In the genomic region with DNA sequence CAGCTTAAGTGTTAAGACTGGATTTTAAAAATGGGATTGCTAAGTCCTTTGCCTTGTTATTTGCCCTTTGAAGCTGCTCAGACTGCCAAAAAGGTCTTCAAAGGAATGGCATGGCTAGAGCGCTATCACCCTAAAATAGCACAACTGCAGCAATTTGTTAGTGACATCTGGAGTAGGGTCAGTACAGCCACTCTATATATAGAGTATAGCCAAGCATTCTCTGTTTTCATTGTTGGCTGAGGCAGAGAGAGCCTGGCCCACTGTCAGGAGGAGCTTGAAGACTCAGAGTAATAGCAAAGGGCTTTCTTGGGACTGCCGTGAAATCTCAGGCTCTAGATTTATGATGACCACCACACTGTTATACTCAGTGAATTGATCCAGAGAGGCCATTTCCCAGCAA, we compare ENCODE assay signal across 26 mouse cellular contexts.
A peak's percentile ranks its signal among the peaks of the same experiment; 100 is the strongest.
DNase-seq lines count a peak whose midpoint lies in the region; ATAC-seq and TF ChIP-seq lines count a peak whose summit lies in the region.
"Had no signal": no experiment of that assay in that cellular context is flagged by ENCODE, and none has a peak within 500 bp of the region (broad histone marks: within the 10 kb centered on the region; RNA-seq: fewer than 3 reads in every experiment).

No protein-coding gene starts in this region.

- no peaks in the 10 kb centered on the region for H3K27me3 ChIP-seq in heart, embryonic 12.5 days (replicated peaks)
- H3K27me3 ChIP-seq: midbrain, embryonic 12.5 days; neural tube, embryonic 12.5 days had no signal

- WGBS in heart, embryonic 12.5 days, result 56% methylated on average over 2 of the region's 2 CpGs

- no peak for TF ChIP-seq CTCF in gastrocnemius, adult 2 months (IDR thresholded peaks at IDR 0.05)

- no peaks in the 10 kb centered on the region for H3K36me3 ChIP-seq in heart, embryonic 12.5 days
- H3K36me3 ChIP-seq: hindbrain, embryonic 10.5 days; midbrain, embryonic 12.5 days; neural tube, embryonic 12.5 days had no signal

- peaks cover 8% of the 10 kb centered on the region; the same call in 1 of the 2 replicates for H3K4me1 ChIP-seq in heart, embryonic 12.5 days (replicated peaks)
- H3K4me1 ChIP-seq: hindbrain, embryonic 10.5 days; midbrain, embryonic 12.5 days; neural tube, embryonic 12.5 days had no signal

- ATAC-seq in heart, embryonic 12.5 days (ENCODE audit: insufficient number of reproducible peaks, low FRiP score), result peak; percentile 22; the same call in 1 of the 2 replicates
- ATAC-seq: activated CD4-positive, CD25-positive, alpha-beta regulatory T cell, adult 4 months; CD4-positive, CD25-positive, alpha-beta regulatory T cell, adult 4 months; forebrain, embryonic 16.5 days had no signal

- intact Hi-C loops in gastrocnemius, adult 2 months (cut with DNase I), result no loop called here

- H3K9me3 ChIP-seq in heart, embryonic 12.5 days (replicated peaks), result no peaks in the 10 kb centered on the region
- H3K9me3 ChIP-seq: hindbrain, embryonic 10.5 days; midbrain, embryonic 12.5 days; neural tube, embryonic 12.5 days had no signal

- H3K4me3 ChIP-seq in gastrocnemius, adult 2 months, result no peak overlapping the region
- H3K4me3 ChIP-seq in heart, embryonic 12.5 days, result no peak overlapping the region
- H3K4me3 ChIP-seq: hindbrain, embryonic 10.5 days; left cerebral cortex, adult 2 months; midbrain, embryonic 12.5 days; neural tube, embryonic 12.5 days had no signal

- H3K4me2 ChIP-seq in heart, embryonic 12.5 days, result no peak overlapping the region
- H3K4me2 ChIP-seq: midbrain, embryonic 12.5 days; neural tube, embryonic 12.5 days had no signal

- peak; percentile 75 for DNase-seq in gastrocnemius, adult 2 months
- no peak for DNase-seq in gastrocnemius, postnatal 10 days
- DNase-seq in lung, postnatal 36 days, result peak; percentile 2
- DNase-seq in lung, postnatal 4 days, result no peak
- peak; percentile 38 for DNase-seq in skeletal muscle tissue, adult 2 months (ENCODE audit: low read depth, low spot score)
- DNase-seq in layer of hippocampus, adult 18-20 months (ENCODE audit: low spot score in 2 of 2), result no peak
- no peak for DNase-seq in right cerebral cortex, postnatal 36 days (ENCODE audit: low spot score in 2 of 2)
- DNase-seq: adrenal gland, postnatal 25 days; cerebellum, adult 18-20 months; cerebellum, postnatal 25 days; embryo, embryonic 11 days; kidney, adult 18-20 months; kidney, postnatal 14 days; layer of hippocampus, adult 9-11 months; left cerebral cortex, postnatal 4 days; liver; right cerebral cortex, adult 18-20 months; thymus, postnatal 36 days had no signal

- no peak overlapping the region for H3K9ac ChIP-seq in heart, embryonic 12.5 days
- H3K9ac ChIP-seq: midbrain, embryonic 12.5 days; neural tube, embryonic 12.5 days had no signal

- peak overlapping the region; percentile 63 for H3K27ac ChIP-seq in gastrocnemius, adult 2 months
- peak overlapping the region; percentile 48 for H3K27ac ChIP-seq in heart, embryonic 12.5 days (ENCODE audit: poor library complexity, severe bottlenecking)
- H3K27ac ChIP-seq: hindbrain, embryonic 10.5 days; left cerebral cortex, adult 2 months; midbrain, embryonic 12.5 days; neural tube, embryonic 12.5 days had no signal

Comparison
In these comparisons a context has a peak if more than half of its experiments do, and no peak if none do; other contexts are left out.
1. DNase-seq: peak in gastrocnemius, adult 2 months (single experiment), lung, postnatal 36 days (single experiment) and skeletal muscle tissue, adult 2 months (single experiment); none in gastrocnemius, postnatal 10 days (single experiment), lung, postnatal 4 days (0 of 2), layer of hippocampus, adult 18-20 months (0 of 2) and right cerebral cortex, postnatal 36 days (0 of 2).